7 mouse cellular contexts compared by ENCODE assay signal in the genomic region with DNA sequence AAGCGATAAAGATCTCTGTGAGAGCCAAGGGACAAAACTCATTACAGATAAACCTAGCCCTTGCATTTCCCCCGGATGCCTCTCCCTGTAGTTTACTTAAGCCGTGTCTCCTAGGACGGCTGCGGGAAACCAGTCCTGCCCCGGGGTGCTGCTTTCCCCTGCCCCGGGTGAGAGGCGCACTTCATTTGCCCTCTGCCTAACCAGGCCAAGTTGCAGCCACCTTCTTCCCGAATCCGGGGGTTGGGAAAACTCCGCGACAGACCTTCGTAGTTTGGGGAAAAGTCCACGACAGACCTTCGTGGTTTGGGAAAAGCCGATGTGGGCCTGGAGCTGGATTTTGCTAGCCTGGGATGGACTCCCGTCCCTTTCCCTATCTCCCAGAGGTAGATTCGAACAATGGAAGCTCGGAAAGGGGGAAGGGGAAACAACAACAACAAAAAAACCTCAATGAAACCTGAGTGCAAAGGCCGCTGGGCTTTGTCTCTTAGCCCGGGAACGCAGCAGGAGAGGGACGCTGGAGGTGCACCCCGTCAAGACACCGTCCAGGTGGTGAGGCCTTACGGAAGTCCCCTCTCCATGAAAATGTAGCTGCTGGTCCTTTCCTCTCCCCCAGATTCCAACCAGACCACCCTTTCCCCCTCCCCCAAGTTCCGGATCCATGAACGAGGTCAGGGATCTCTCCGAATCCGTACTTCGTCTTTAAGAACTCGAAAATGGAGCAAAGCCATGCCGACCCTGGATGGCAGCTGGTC. TPM values are rescaled to one million over a fixed set of nuclear protein-coding genes. Genes with fewer than 3 reads are reported as not detected.
DNase-seq lines count a peak whose midpoint lies in the region; ATAC-seq and TF ChIP-seq lines count a peak whose summit lies in the region.

No protein-coding gene starts in this region.

- H3K4me3 ChIP-seq in forebrain, postnatal 0 days (ENCODE audit: low read depth, low read length), result peak overlapping the region; percentile 67
- peak overlapping the region; percentile 83 for H3K4me3 ChIP-seq in hindbrain, embryonic 14.5 days (replicated peaks; ENCODE audit: low read length)
- peak overlapping the region; percentile 83 for H3K4me3 ChIP-seq in midbrain, embryonic 13.5 days (replicated peaks)

- peak overlapping the region; percentile 91 for H3K27ac ChIP-seq in forebrain, postnatal 0 days (ENCODE audit: low read depth, low read length)
- H3K27ac ChIP-seq in hindbrain, embryonic 14.5 days, result peak overlapping the region; percentile 96
- peak overlapping the region; percentile 96 for H3K27ac ChIP-seq in midbrain, embryonic 13.5 days

- peak overlapping the region; percentile 72 for H3K9ac ChIP-seq in forebrain, postnatal 0 days
- peak overlapping the region; percentile 86 for H3K9ac ChIP-seq in hindbrain, embryonic 14.5 days
- H3K9ac ChIP-seq in midbrain, embryonic 13.5 days (replicated peaks), result peak overlapping the region; percentile 83

- no peaks in the 10 kb centered on the region for H3K36me3 ChIP-seq in forebrain, postnatal 0 days (ENCODE audit: insufficient read depth)
- H3K36me3 ChIP-seq in hindbrain, embryonic 14.5 days (replicated peaks; ENCODE audit: control insufficient read depth, insufficient read depth), result no peaks in the 10 kb centered on the region
- H3K36me3 ChIP-seq in midbrain, embryonic 13.5 days, result no peaks in the 10 kb centered on the region

- WGBS in forebrain, postnatal 0 days, result 2% methylated on average over 33 of the region's 33 CpGs
- 2% methylated on average over 33 of the region's 33 CpGs for WGBS in hindbrain, embryonic 14.5 days
- under 1% methylated on average over 33 of the region's 33 CpGs for WGBS in midbrain, embryonic 13.5 days

- ATAC-seq in forebrain, postnatal 0 days, result peak; percentile 1
- ATAC-seq in hindbrain, embryonic 14.5 days (ENCODE audit: low FRiP score), result peak; percentile 11; the same call in 1 of the 2 replicates
- ATAC-seq in midbrain, embryonic 13.5 days, result peak; percentile 39

- no peak for TF ChIP-seq CTCF in forebrain, postnatal 0 days (IDR thresholded peaks at IDR 0.05; ENCODE audit: low read depth)

- H3K4me2 ChIP-seq in forebrain, postnatal 0 days (ENCODE audit: low read depth), result peak overlapping the region; percentile 73
- peak overlapping the region; percentile 69 for H3K4me2 ChIP-seq in hindbrain, embryonic 14.5 days (replicated peaks)
- H3K4me2 ChIP-seq in midbrain, embryonic 13.5 days (replicated peaks), result peak overlapping the region; percentile 86

- peak; percentile 64 for DNase-seq in ZHBTc4 (ENCODE audit: low read depth, low spot score)
- peak; percentile 57 to 67 for DNase-seq in adrenal gland, postnatal 36 days
- DNase-seq in forebrain, postnatal 0 days, result peak; percentile 40
- peak; percentile 31 for DNase-seq in hindbrain, embryonic 14.5 days (ENCODE audit: low spot score)
- peak; percentile 34 to 37 for DNase-seq in left cerebral cortex, postnatal 36 days (ENCODE audit: low spot score in 2 of 2)
- DNase-seq in urinary bladder, postnatal 25 days (ENCODE audit: low spot score), result peak; percentile 29

- H3K4me1 ChIP-seq in forebrain, postnatal 0 days (ENCODE audit: insufficient read depth), result peaks cover 10% of the 10 kb centered on the region; the same call in 1 of the 2 replicates
- H3K4me1 ChIP-seq in hindbrain, embryonic 14.5 days (replicated peaks; ENCODE audit: control insufficient read depth, insufficient read depth, low read length), result peaks cover 21% of the 10 kb centered on the region
- H3K4me1 ChIP-seq in midbrain, embryonic 13.5 days (replicated peaks), result peaks cover 22% of the 10 kb centered on the region

- no peaks in the 10 kb centered on the region for H3K27me3 ChIP-seq in forebrain, postnatal 0 days (ENCODE audit: insufficient read depth, low read length)
- H3K27me3 ChIP-seq in hindbrain, embryonic 14.5 days (ENCODE audit: control insufficient read depth, insufficient read depth, low read length), result no peaks in the 10 kb centered on the region
- 0 out of 2 replicates have a peak, but pooled peaks cover 5% of the 10 kb centered on the region for H3K27me3 ChIP-seq in midbrain, embryonic 13.5 days

- no peaks in the 10 kb centered on the region for H3K9me3 ChIP-seq in forebrain, postnatal 0 days (ENCODE audit: low read length)
- no peaks in the 10 kb centered on the region for H3K9me3 ChIP-seq in hindbrain, embryonic 14.5 days (ENCODE audit: control insufficient read depth, low read length)
- H3K9me3 ChIP-seq in midbrain, embryonic 13.5 days, result no peaks in the 10 kb centered on the region

- intact Hi-C loops in left cerebral cortex, postnatal 36 days (cut with DNase I), result loop anchor here (10.0 kb wide), 2 partner anchors 332 to 388 kb away; partner anchors contain the start of gene Fhit

RNA-seq across cellular contexts. Expression of gene Ptprg, which starts 0.6 kb away (rescaled TPM):
- 100 to 1,000 TPM; 103 to 108 TPM for total RNA-seq in adrenal gland, postnatal 36 days (2021)
- total RNA-seq in forebrain, postnatal 0 days (2014; rRNA removed), result 60.4 and 88.7 TPM in 2 replicates
- 18.0 and 28.5 TPM in 2 replicates for polyA plus RNA-seq in forebrain, postnatal 0 days (2015; fragmentation: Nextera tagmentation; extraction: Ambion mirVana)
- polyA plus RNA-seq in hindbrain, embryonic 14.5 days (2014; fragmentation: Nextera tagmentation; extraction: Ambion mirVana), result 49.0 and 51.0 TPM in 2 replicates
- 100 to 1,000 TPM in 1 of 2 experiments, 10 to 100 TPM in 1; 95.1 to 108 TPM for total RNA-seq in left cerebral cortex, postnatal 36 days (2021)
- 41.0 and 45.4 TPM in 2 replicates for polyA plus RNA-seq in midbrain, embryonic 13.5 days (2015; fragmentation: Nextera tagmentation; extraction: Ambion mirVana)

Comparison
In these comparisons a context has a peak if more than half of its experiments do, and no peak if none do; other contexts are left out.
1. Peak in every context shown above with its lines: DNase-seq, ATAC-seq, H3K4me3 ChIP-seq and H3K27ac ChIP-seq.